Mouse (Mus musculus) ES-E14 (cell line): ENCODE measurements at regions not wholly inside any gene's neighbourhood (a gene's known extent, or its start where the extent isn't known, plus 50 kb on each side); places are given as distances from the start of the nearest gene placed in this dataset.

Experiments used
- HCFC1 ChIP-seq: IDR thresholded peaks from 2 replicates; pipeline ENCODE4 v1.6.1; 2012; ENCODE audit warnings: low read length, inconsistent platforms, borderline replicate concordance; ENCODE audit not compliant: insufficient read depth
- ZNF384 ChIP-seq: IDR thresholded peaks from 2 replicates; pipeline ENCODE4 v1.6.1; 2012; ENCODE audit warnings: low read depth, low read length, inconsistent platforms

DNA sequence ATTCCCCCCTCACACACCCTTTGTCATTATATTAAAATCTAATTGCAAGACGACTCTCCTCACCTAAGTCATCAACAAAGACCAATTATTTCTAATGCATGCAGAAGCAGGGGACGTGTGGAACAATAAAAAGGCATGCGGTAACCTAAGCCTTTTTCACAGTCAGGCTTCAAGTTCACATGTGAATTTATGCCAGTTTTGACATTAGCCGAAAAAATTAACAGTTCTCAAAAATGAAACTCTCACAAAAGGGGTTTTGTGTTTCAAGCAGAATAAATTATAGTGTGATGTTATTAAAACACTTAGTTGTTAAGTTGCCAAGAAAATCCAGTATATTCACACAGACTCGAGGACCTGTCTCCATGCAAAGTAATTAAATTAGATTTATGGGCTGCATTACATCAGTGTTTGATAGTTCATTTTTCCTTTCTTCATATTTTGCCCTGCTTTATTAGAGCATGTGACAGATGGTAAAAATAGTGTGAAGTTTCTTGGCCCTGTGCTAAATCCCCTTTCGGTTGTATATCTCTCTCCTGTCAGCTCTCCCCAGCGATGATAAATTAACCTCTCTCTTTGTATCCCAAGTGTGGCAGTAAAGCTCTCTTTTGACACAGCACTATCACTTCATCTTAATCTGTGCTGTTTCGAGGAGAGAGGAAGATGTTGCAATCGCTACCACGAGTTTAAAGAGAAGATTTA, 287.5 kb upstream of the Zfp703 start:
- TF ChIP-seq ZNF384 (no peak), HCFC1 (no peak)
